Mouse (Mus musculus) liver, adult 2 months (tissue): ENCODE data around the gene Col15a1.

Experiments
- CTCF ChIP-seq: fragments of 200-500 bp; IDR thresholded peaks from 2 replicates; pipeline ENCODE4 v1.5.1; 2011; ENCODE audit warnings: low read depth, low read length, control low read depth
- POLR2A ChIP-seq: fragments of 200-500 bp; IDR thresholded peaks from 2 replicates; pipeline ENCODE4 v1.6.1; 2011; ENCODE audit warnings: low read length, control low read depth; ENCODE audit not compliant: insufficient read depth; ENCODE audit errors: extremely low read depth

- TF ChIP-seq POLR2A: no peak
- no peak for TF ChIP-seq CTCF
These were observed 70.4 kb downstream of the Col15a1 start for GRCm38 (mm10) chr4:47278397-47278796.
